Mouse (Mus musculus) bone marrow macrophage, adult 2 months (primary cell): Measurements from ENCODE around the gene Trip4.

ENCODE experiments used
- CTCF ChIP-seq: IDR thresholded peaks from 2 replicates; pipeline ENCODE4 v1.5.1; 2012; ENCODE audit warnings: low read depth, mild to moderate bottlenecking, low read length, moderate library complexity
- POLR2A ChIP-seq: IDR thresholded peaks from 2 replicates; pipeline ENCODE4 v1.6.1; 2012; ENCODE audit warnings: mild to moderate bottlenecking, low read depth, low read length, borderline replicate concordance

DNA sequence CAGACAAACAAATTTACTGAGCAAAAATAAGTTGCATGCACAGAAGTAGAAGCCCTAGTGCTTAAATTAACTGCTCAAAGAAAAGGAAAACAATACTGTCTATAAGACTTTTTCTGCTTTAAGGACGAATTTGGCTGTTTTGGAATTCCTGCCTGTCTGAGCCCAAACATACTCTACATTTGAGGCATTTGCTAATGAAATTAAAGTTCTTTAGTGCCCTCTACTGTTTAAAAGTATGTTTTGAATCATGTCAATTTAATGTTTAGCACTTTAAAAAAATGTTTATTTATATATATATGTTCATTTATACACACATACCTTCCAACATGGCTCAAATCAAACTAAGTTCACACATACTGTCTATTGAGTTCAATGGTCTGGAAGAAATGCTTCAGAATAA lies 58.4 kb downstream of the Trip4 start:
- TF ChIP-seq POLR2A (no peak), CTCF (no peak)
